Mouse (Mus musculus) cerebellum, adult 2 months (tissue): ENCODE measurements at regions not wholly inside any gene's neighbourhood (a gene's known extent, or its start where the extent isn't known, plus 50 kb on each side); places are given as distances from the start of the nearest gene placed in this dataset.

Experiments used
- DNase-seq, 2 experiments: peaks; one replicate each; pipeline ENCODE4 v3.0.0; 2021
- H3K27ac ChIP-seq: fragments of 200-500 bp; 2 replicates; pipeline ENCODE4 v1.5.1; 2012; ENCODE audit warnings: low read length, control low read depth, inconsistent platforms; ENCODE audit not compliant: insufficient read depth
- H3K27me3 ChIP-seq: fragments of 200-500 bp; 2 replicates; pipeline ENCODE4 v1.6.1; 2012; ENCODE audit warnings: inconsistent platforms, mild to moderate bottlenecking, low read length, moderate library complexity; ENCODE audit not compliant: control insufficient read depth, insufficient read depth
- H3K4me1 ChIP-seq: fragments of 200-500 bp; 2 replicates; pipeline ENCODE4 v1.6.1; 2011; ENCODE audit warnings: low read length; ENCODE audit not compliant: control insufficient read depth, insufficient read depth
- H3K4me3 ChIP-seq: fragments of 200-500 bp; replicated peaks from 2 replicates; pipeline ENCODE3; 2011; ENCODE audit warnings: mild to moderate bottlenecking, low read depth, low read length, control low read depth; ENCODE audit not compliant: insufficient read depth
- CTCF ChIP-seq: fragments of 200-500 bp; IDR thresholded peaks from 2 replicates; pipeline ENCODE4 v1.5.1; 2011; ENCODE audit warnings: low read depth, mild to moderate bottlenecking, control low read depth, low read length, moderate library complexity, borderline replicate concordance; ENCODE audit not compliant: insufficient read depth
- POLR2A ChIP-seq: fragments of 200-500 bp; IDR thresholded peaks from 2 replicates; pipeline ENCODE4 v1.6.1; 2011; ENCODE audit warnings: low read length, control low read depth, borderline replicate concordance; ENCODE audit not compliant: insufficient read depth
- WGBS: fragments of 180-500 bp; shearing (Covaris S2); methylation state at CpG from one replicate; pipeline ENCODE4 v1.1.7; 2018; 5-methylcytosine and 5-hydroxymethylcytosine counted together

DNA sequence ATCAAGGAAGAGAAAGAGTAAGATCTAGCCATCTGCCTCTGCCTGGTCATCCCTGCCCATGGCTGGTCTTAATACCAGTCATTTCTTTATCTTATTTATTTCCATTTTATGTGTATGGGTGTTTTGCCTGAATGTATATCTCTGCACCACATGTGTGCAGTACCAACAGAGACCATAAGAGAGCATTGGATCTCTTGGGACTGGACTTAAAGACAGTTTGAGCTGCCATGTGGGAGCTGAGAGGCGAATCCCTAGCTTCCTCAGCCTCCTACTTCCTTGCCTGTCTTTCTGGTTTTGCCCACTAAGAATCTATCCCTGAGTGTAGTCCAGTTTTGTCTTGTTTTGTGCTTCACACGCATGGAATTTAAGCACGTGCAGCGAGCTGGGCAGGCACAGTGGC lies 169.5 kb downstream of the Rab11fip4 start:
- Histone ChIP-seq H3K27me3 (no peaks in the 10 kb centered on the region), H3K4me1 (no peaks in the 10 kb centered on the region), H3K4me3 (no peak overlapping the region), H3K27ac (no peak overlapping the region)
- TF ChIP-seq CTCF (no peak), POLR2A (no peak)
- 90% methylated on average over 4 of the region's 4 CpGs for WGBS
- DNase-seq = no peak

DNA sequence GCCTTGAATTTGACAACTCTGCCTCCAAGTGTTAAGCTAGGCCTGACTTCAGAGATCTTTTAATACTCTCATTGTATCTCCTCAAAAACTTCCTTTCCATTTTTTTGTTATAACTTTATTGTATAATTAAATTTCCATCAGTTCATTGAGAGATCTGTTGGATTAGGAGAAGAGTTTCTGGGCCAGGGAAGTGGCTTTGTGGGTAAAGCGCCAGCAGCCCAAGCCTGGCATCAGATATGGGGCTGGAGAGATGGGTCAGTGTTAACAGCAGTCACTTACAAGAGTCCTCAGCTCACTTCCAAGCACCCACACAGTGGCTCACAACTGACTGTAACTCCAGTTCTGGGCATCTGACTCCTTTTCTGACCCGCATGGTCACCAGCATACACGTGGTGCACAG lies 167.3 kb downstream of the Rab11fip4 start:
- Histone ChIP-seq H3K27ac (no peak overlapping the region), H3K4me3 (no peak overlapping the region), H3K4me1 (no peaks in the 10 kb centered on the region), H3K27me3 (no peaks in the 10 kb centered on the region)
- 86% methylated on average over 3 of the region's 3 CpGs for WGBS
- no peak for DNase-seq
- TF ChIP-seq CTCF (no peak), POLR2A (no peak)

DNA sequence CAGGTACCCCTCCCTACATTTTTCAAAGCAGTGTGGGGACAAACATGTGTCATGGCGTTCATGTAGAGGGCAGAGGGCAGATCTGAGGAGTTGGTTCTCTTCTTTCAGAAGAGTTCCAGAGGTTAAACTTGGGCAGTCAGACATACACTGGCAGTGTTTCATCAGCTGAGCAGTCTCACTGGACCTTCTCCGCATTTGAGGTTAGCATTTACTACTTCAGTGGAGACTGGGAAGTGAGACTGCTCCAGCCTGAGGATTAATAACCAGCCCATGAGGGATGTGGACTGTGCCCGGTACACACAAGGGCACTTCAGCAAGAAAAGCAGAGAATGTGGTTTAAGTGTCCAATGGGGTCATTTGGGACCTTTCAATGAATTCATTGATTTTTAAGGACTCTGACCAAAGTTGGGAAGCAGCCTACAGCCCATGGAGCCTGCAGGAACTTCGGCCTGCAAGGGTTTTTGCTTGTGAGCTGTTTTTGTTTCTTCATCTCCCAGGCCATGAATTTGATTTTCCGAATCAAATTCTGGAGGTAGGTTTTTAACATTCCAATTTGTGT lies 166.6 kb downstream of the Rab11fip4 start:
- no peak overlapping the region for H3K27ac ChIP-seq
- no peaks in the 10 kb centered on the region for H3K4me1 ChIP-seq
- 91% methylated on average over 5 of the region's 5 CpGs for WGBS
- H3K27me3 ChIP-seq = no peaks in the 10 kb centered on the region
- no peak overlapping the region for H3K4me3 ChIP-seq
- no peak for DNase-seq
- TF ChIP-seq POLR2A = no peak
- TF ChIP-seq CTCF = no peak

DNA sequence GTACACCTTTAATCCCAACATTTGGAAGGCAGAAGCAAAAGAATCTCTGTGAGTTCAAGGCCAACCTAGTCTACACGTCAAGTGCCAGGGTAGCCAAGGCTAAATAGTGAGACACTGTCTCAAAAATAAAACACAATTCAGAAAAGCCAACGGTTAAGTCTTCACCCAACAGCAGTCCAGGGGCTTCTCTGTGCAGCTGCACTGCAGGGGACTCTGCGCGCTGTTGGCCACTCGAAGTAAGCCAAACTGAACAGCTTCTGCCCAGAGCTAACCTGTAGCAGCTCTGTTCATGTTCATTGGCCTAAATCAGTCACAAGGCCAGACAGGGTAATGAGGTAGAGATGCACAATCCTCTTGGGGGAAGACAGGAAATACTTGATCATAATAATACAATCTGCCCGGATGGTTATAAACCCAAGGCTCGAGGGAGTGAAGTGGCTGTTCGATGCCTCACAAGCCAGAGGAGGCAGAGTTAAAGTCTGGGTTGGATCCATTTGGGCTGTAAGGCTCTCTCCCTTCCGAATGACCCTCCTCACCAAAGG lies 165.4 kb downstream of the Rab11fip4 start:
- TF ChIP-seq POLR2A (no peak), CTCF (no peak)
- no peaks in the 10 kb centered on the region for H3K4me1 ChIP-seq
- no peak overlapping the region for H3K4me3 ChIP-seq
- H3K27me3 ChIP-seq = no peaks in the 10 kb centered on the region
- 85% methylated on average over 9 of the region's 9 CpGs for WGBS
- H3K27ac ChIP-seq = no peak overlapping the region
- DNase-seq = no peak

DNA sequence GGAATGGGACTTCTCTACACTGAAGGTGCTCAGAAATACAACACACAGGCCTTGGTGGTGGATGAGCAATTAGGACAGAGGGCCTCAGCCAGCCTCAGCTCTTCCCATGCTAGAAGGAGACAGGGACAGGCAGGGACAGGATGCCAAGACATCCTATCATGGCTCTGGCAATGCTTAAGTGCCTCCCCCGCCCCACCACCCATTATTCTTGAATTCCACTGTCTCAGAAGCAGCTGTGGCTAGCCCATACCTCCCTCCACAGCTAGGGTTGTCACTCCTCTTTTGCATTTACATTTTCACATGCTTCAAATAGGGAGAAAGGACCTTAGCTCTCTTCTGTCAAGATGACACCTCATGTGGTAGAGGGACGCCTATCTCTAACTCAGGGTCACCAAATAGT lies 162.5 kb downstream of the Rab11fip4 start:
- no peaks in the 10 kb centered on the region for H3K27me3 ChIP-seq
- H3K4me3 ChIP-seq = no peak overlapping the region
- 91% methylated on average over 2 of the region's 2 CpGs for WGBS
- H3K4me1 ChIP-seq = no peaks in the 10 kb centered on the region
- no peak for TF ChIP-seq POLR2A
- TF ChIP-seq CTCF = no peak
- no peak for DNase-seq
- no peak overlapping the region for H3K27ac ChIP-seq

DNA sequence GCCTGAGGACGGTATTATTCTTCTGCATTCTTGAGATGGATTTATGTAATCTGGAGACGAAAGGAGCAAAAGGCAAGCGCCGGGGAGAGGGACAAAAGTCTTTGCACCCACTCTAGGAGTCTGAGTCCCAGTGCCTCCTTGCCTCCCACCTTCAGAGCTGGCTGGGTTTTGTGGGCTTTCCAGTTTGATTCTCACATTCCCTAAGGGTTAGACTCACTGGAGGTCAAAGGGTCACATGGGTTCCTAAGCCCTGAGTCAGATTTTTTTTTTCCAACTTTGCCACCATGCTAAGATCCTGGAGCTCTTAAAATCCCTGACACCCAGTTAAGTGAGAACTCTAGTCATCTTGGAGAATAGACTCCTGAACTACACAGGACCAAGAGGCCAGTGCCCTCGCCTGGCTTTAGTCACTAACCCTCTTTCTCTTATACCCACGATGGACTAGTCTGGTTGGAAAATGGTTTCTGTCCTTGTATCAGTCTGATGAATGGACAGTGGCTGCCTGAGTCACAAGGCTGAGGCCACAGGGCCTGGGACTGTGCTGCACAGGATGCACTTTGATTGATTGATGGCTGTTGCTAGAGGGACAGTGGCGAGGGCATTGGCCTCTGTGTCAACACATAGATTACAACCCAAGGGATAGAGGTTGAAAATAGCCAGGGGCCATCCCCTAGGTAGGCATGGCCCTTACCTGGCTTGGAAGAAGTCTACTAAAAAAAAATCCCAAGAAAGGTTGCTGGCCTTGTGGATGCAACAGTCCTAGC lies 161.9 kb downstream of the Rab11fip4 start:
- DNase-seq = no peak
- Histone ChIP-seq H3K27ac (no peak overlapping the region), H3K27me3 (no peaks in the 10 kb centered on the region), H3K4me3 (no peak overlapping the region), H3K4me1 (no peaks in the 10 kb centered on the region)
- 87% methylated on average over 7 of the region's 7 CpGs for WGBS
- TF ChIP-seq CTCF (no peak), POLR2A (no peak)

DNA sequence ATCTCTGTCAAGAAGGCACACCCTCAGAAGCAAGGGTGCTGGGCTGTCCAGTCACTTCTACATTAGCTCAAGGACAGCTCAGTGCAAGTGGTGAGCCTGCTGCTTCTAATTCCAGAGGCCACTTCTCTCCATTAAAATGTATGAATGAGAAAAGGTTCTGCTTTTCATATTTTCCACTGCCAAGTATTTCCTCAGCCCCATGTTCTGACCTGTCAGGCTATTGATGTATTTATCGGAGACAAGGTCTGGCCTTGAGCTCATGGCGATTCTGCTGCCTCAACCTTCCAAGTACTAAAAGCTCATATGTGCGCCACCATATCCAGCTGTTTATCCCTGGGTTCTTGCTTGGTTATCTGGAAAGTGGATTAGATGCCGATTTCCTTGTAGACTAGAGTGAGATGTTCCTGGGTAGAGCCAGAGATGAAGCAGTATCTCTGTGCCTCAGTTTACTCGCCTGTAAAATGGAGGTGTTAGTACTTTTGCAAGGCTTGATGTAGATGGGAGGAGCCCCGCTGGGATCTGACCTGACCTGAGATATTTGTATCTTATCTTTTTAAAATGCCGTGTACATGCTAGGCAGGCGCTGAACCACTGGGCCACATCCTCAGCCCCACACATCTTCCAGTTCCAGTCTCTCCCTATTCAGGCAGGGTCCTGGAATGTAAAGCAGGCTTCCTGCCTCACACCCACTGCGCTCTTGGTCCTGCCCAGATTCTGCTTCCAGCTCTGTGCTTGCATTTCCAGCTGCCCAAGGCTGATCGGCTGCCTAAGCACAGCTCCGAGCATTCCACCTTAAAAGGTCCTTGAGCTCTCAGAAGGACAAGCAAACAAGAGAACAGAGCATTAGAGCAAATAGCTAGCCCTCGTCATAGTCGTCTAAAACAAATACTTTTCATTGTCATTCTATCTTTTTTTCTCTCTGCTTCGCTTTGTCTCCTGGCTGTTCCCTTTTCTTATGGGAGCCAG lies 161.0 kb downstream of the Rab11fip4 start:
- Histone ChIP-seq H3K27me3 (no peaks in the 10 kb centered on the region), H3K27ac (no peak overlapping the region), H3K4me3 (no peak overlapping the region), H3K4me1 (no peaks in the 10 kb centered on the region)
- no peak for DNase-seq
- 82% methylated on average over 14 of the region's 14 CpGs for WGBS
- TF ChIP-seq CTCF (no peak), POLR2A (no peak)

DNA sequence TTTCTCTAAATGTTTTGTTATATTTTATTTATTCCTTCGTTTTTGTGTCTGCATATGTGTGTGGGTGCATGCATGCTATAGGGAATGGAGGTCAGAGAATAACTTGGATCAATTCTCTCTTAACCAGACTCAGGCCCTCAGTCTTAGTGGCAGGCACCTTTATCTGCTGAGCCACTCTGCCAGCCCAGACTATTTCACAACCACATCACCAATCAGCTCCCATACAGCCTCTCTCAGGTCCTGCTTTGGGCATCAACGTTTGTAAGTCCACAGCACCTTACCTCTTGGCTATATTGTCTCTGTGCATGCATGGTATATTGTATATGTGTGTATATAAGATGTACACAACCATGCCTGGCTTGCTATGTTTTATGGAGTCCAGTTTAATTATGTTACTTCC lies 159.9 kb downstream of the Rab11fip4 start:
- no peaks in the 10 kb centered on the region for H3K4me1 ChIP-seq
- DNase-seq = no peak
- TF ChIP-seq POLR2A (no peak), CTCF (no peak)
- H3K27me3 ChIP-seq = no peaks in the 10 kb centered on the region
- WGBS = 70% methylated on average over 2 of the region's 2 CpGs
- H3K27ac ChIP-seq = no peak overlapping the region
- no peak overlapping the region for H3K4me3 ChIP-seq
